20 mouse cellular contexts compared by ENCODE assay signal in genomic region chr9:122153436-122153835, GRCm38 (mm10). TPM values are rescaled to one million over a fixed set of nuclear protein-coding genes. Genes with fewer than 3 reads are reported as not detected.
DNase-seq lines count a peak whose midpoint lies in the region; ATAC-seq and TF ChIP-seq lines count a peak whose summit lies in the region.
"Had no signal": no experiment of that assay in that cellular context is flagged by ENCODE, and none has a peak within 500 bp of the region (broad histone marks: within the 10 kb centered on the region; RNA-seq: fewer than 3 reads in every experiment).

No protein-coding gene starts in this region.

- peaks cover 84% of the 10 kb centered on the region for H3K36me3 ChIP-seq in heart, adult 2 months (ENCODE audit: control insufficient read depth, insufficient read depth, low read length)
- peaks cover 20% of the 10 kb centered on the region; the same call in 1 of the 2 replicates for H3K36me3 ChIP-seq in intestine, postnatal 0 days (ENCODE audit: control insufficient read depth, insufficient read depth)
- peaks cover 14% of the 10 kb centered on the region for H3K36me3 ChIP-seq in intestine, embryonic 15.5 days

- H3K9ac ChIP-seq in heart, adult 2 months (ENCODE audit: low read depth, low read length) = no peak overlapping the region
- no peak overlapping the region for H3K9ac ChIP-seq in intestine, postnatal 0 days (ENCODE audit: low read depth, low read length)
- no peak overlapping the region for H3K9ac ChIP-seq in intestine, embryonic 15.5 days
- H3K9ac ChIP-seq: embryonic facial prominence, embryonic 12.5 days; forebrain, embryonic 13.5 days; forebrain, embryonic 15.5 days; forebrain, postnatal 0 days had no signal

- no peak for TF ChIP-seq CTCF in gastrocnemius, adult 2 months (IDR thresholded peaks at IDR 0.05)
- no peak for TF ChIP-seq CTCF in heart, adult 2 months (IDR thresholded peaks at IDR 0.05)
- TF ChIP-seq CTCF in intestine, postnatal 0 days (IDR thresholded peaks at IDR 0.05; ENCODE audit: low read depth) = no peak

- no peaks in the 10 kb centered on the region for H3K27me3 ChIP-seq in heart, adult 2 months (ENCODE audit: control insufficient read depth, insufficient read depth, low read length)
- no peaks in the 10 kb centered on the region for H3K27me3 ChIP-seq in intestine, postnatal 0 days (replicated peaks; ENCODE audit: control insufficient read depth, insufficient read depth, low read length)
- no peaks in the 10 kb centered on the region for H3K27me3 ChIP-seq in intestine, embryonic 15.5 days (replicated peaks)
- H3K27me3 ChIP-seq: embryonic facial prominence, embryonic 12.5 days; forebrain, embryonic 13.5 days; forebrain, embryonic 15.5 days had no signal

- TF ChIP-seq POLR2A in heart, adult 2 months (IDR thresholded peaks at IDR 0.05; ENCODE audit: insufficient read depth, low read depth, low read length) = no peak

- intact Hi-C loops in gastrocnemius, adult 2 months (cut with DNase I) = no loop called here
- intact Hi-C loops in heart, adult 2 months (cut with DNase I) = no loop called here

- peak; percentile 17 for DNase-seq in gastrocnemius, adult 2 months
- no peak for DNase-seq in gastrocnemius, postnatal 4 days (ENCODE audit: low spot score in 2 of 2)
- no peak for DNase-seq in heart, adult 2 months
- no peak for DNase-seq in heart, adult 9 months (ENCODE audit: low spot score in 2 of 2)
- peak; percentile 70 for DNase-seq in adipocyte (ENCODE audit: low spot score)
- DNase-seq in frontal cortex, adult 2 months (ENCODE audit: extremely low spot score in 1 of 2, low spot score in 1 of 2) = no peak
- DNase-seq: adrenal gland, adult 8-10 months; adrenal gland, postnatal 14 days; adrenal gland, postnatal 36 days; cerebellum, adult 11-12 months; cerebellum, adult 9-10 months; cerebellum, postnatal 10 days; cerebellum, postnatal 25 days; forebrain, postnatal 0 days had no signal

- no peak for ATAC-seq in intestine, postnatal 0 days
- ATAC-seq in intestine, embryonic 15.5 days = no peak
- ATAC-seq: forebrain, embryonic 13.5 days; forebrain, embryonic 15.5 days; forebrain, postnatal 0 days had no signal

- 59% methylated on average over 3 of the region's 3 CpGs for WGBS in heart, adult 2 months
- 67% methylated on average over 3 of the region's 3 CpGs for WGBS in intestine, postnatal 0 days
- 76% methylated on average over 3 of the region's 3 CpGs for WGBS in intestine, embryonic 15.5 days

- H3K4me3 ChIP-seq in gastrocnemius, adult 2 months = no peak overlapping the region
- H3K4me3 ChIP-seq in heart, adult 2 months = no peak overlapping the region
- no peak overlapping the region for H3K4me3 ChIP-seq in intestine, postnatal 0 days (ENCODE audit: low read depth, low read length)
- H3K4me3 ChIP-seq in intestine, embryonic 15.5 days (replicated peaks) = no peak overlapping the region
- H3K4me3 ChIP-seq: embryonic facial prominence, embryonic 10.5 days; embryonic facial prominence, embryonic 12.5 days; forebrain, embryonic 13.5 days; forebrain, embryonic 15.5 days had no signal

- peaks cover 45% of the 10 kb centered on the region for H3K4me1 ChIP-seq in heart, adult 2 months (ENCODE audit: control insufficient read depth, insufficient read depth, low read length)
- H3K4me1 ChIP-seq in intestine, postnatal 0 days (replicated peaks; ENCODE audit: control insufficient read depth, insufficient read depth, low read length) = peaks cover 10% of the 10 kb centered on the region; the same call in 1 of the 2 replicates
- H3K4me1 ChIP-seq in intestine, embryonic 15.5 days (replicated peaks) = peaks cover 10% of the 10 kb centered on the region; the same call in 1 of the 2 replicates
- H3K4me1 ChIP-seq: embryonic facial prominence, embryonic 10.5 days; embryonic facial prominence, embryonic 12.5 days; forebrain, embryonic 13.5 days; forebrain, embryonic 15.5 days had no signal

- H3K9me3 ChIP-seq in intestine, postnatal 0 days (ENCODE audit: control insufficient read depth) = no peaks in the 10 kb centered on the region
- H3K9me3 ChIP-seq in intestine, embryonic 15.5 days = no peaks in the 10 kb centered on the region
- H3K9me3 ChIP-seq: embryonic facial prominence, embryonic 12.5 days; forebrain, embryonic 15.5 days had no signal

- peak overlapping the region; percentile 52 for H3K27ac ChIP-seq in gastrocnemius, adult 2 months
- peak overlapping the region; percentile 40 for H3K27ac ChIP-seq in heart, adult 2 months
- H3K27ac ChIP-seq in intestine, postnatal 0 days (ENCODE audit: low read depth, low read length) = peak overlapping the region; percentile 46; the same call in 1 of the 2 replicates
- no peak overlapping the region for H3K27ac ChIP-seq in intestine, embryonic 15.5 days
- H3K27ac ChIP-seq: embryonic facial prominence, embryonic 10.5 days; embryonic facial prominence, embryonic 12.5 days; forebrain, embryonic 13.5 days; forebrain, embryonic 15.5 days had no signal

- H3K79me2 ChIP-seq in heart, adult 2 months (replicated peaks; ENCODE audit: control insufficient read depth, insufficient read depth, low read length) = peaks cover 21% of the 10 kb centered on the region

- no peak for TF ChIP-seq EP300 in heart, adult 2 months (IDR thresholded peaks at IDR 0.05; ENCODE audit: insufficient read depth, low read depth, low read length)

- H3K4me2 ChIP-seq in intestine, postnatal 0 days (replicated peaks; ENCODE audit: low read depth) = no peak overlapping the region
- H3K4me2 ChIP-seq in intestine, embryonic 15.5 days (replicated peaks) = no peak overlapping the region
- H3K4me2 ChIP-seq: embryonic facial prominence, embryonic 12.5 days; forebrain, embryonic 13.5 days; forebrain, embryonic 15.5 days had no signal

RNA-seq across cellular contexts. Expression of gene Snrk, which starts 36.4 kb away (rescaled TPM):
- total RNA-seq in gastrocnemius, adult 2 months (2021) = 10 to 100 TPM; 55.2 to 80.0 TPM
- total RNA-seq in gastrocnemius, postnatal 4 days (2021) = 10 to 100 TPM; 59.3 to 60.6 TPM
- 100 to 1,000 TPM; 142 to 163 TPM for total RNA-seq in heart, adult 2 months (2021)
- polyA plus RNA-seq in heart, adult 2 months (2012; rRNA removed) = 68.0 and 89.8 TPM in 2 replicates
- polyA plus RNA-seq in intestine, postnatal 0 days (2015; fragmentation: Nextera tagmentation; extraction: Ambion mirVana) = 35.4 and 35.6 TPM in 2 replicates
- polyA plus RNA-seq in intestine, embryonic 15.5 days (2015; fragmentation: Nextera tagmentation; extraction: Ambion mirVana) = 46.1 and 49.4 TPM in 2 replicates
- 121 and 123 TPM in 2 replicates for polyA plus RNA-seq in frontal cortex, adult 2 months (2012; rRNA removed)

Comparison
In these comparisons a context has a peak if more than half of its experiments do, and no peak if none do; other contexts are left out.
1. DNase-seq: peak in gastrocnemius, adult 2 months (single experiment) and adipocyte (single experiment); none in gastrocnemius, postnatal 4 days (0 of 2), heart, adult 2 months (0 of 2), heart, adult 9 months (0 of 2) and frontal cortex, adult 2 months (0 of 2).